Mouse (Mus musculus): Measurements from ENCODE around the gene Tcn2. TPM values are rescaled to one million over a fixed set of nuclear protein-coding genes. Genes with fewer than 3 reads are reported as not detected.

Gene Tcn2
- total and polyA plus RNA-seq, 3 experiments = 1.3 to 8.6 (median 2.5) TPM

GRCm38 (mm10) chr11:3963155-3963554, 31.2 kb upstream of the Tcn2 start:
- in situ Hi-C loops (cut with MboI; ENCODE audit: low pct_ligation_motif_present, low pct_unique_long_range_greater_than_20kb, low sequenced_read_pairs) (no loop called here), dilution Hi-C loops (cut with MboI; ENCODE audit: extremely low pct_ligation_motif_present, extremely low pct_unique_long_range_greater_than_20kb, low sequenced_read_pairs) (no loop called here)
- TF ChIP-seq POLR2AphosphoS2 (IDR thresholded peaks at IDR 0.05; ENCODE audit: low read depth, low read length) (no peak), ELF1 (IDR thresholded peaks at IDR 0.05; ENCODE audit: low read depth, low read length) (no peak), TCF12 (IDR thresholded peaks at IDR 0.05; ENCODE audit: low read depth, low read length) (no peak), CTCF (conservative IDR thresholded peaks at IDR 0.05 in 1 of 2, IDR thresholded peaks at IDR 0.05 in 1 of 2; ENCODE audit: low read depth in 2 of 2, low read length in 2 of 2) (no peak), E2F4 (IDR thresholded peaks at IDR 0.05; ENCODE audit: insufficient replicate concordance, low read depth, low read length) (no peak), ZMIZ1 (IDR thresholded peaks at IDR 0.05; ENCODE audit: low read depth, low read length) (no peak), ZC3H11A (IDR thresholded peaks at IDR 0.05; ENCODE audit: low read depth, low read length) (no peak), MYC (IDR thresholded peaks at IDR 0.05; ENCODE audit: low read depth, low read length) (no peak), USF2 (conservative IDR thresholded peaks at IDR 0.05; ENCODE audit: low read depth, low read length) (no peak), IRF4 (IDR thresholded peaks at IDR 0.05; ENCODE audit: low read depth, low read length) (no peak), MAX (IDR thresholded peaks at IDR 0.05; ENCODE audit: low read length) (no peak)

GRCm38 (mm10) chr11:3961761-3962160, 29.8 kb upstream of the Tcn2 start:
- H3K79me2 ChIP-seq (replicated peaks; ENCODE audit: control insufficient read depth, extremely low read depth, insufficient read depth, poor library complexity, severe bottlenecking) = peaks cover 28% of the 10 kb centered on the region
- H3K4me1 ChIP-seq (ENCODE audit: control insufficient read depth in 1 of 2, insufficient read depth in 2 of 2) = peaks cover 11 to 18% of the 10 kb centered on the region in 2 experiments
- H3K9ac ChIP-seq (ENCODE audit: insufficient read depth, low read depth) = no peak overlapping the region
- TF ChIP-seq PAX5 (IDR thresholded peaks at IDR 0.05; ENCODE audit: low read length) (no peak), POLR2A (IDR thresholded peaks at IDR 0.05; ENCODE audit: low read depth, low read length) (no peak), JUND (conservative IDR thresholded peaks at IDR 0.05; ENCODE audit: low read depth, low read length) (no peak), CTCF (conservative IDR thresholded peaks at IDR 0.05 in 1 of 2, IDR thresholded peaks at IDR 0.05 in 1 of 2; ENCODE audit: low read depth in 2 of 2, low read length in 2 of 2) (no peak), MAFK (IDR thresholded peaks at IDR 0.05; ENCODE audit: insufficient replicate concordance, low read length) (no peak), POLR2AphosphoS2 (IDR thresholded peaks at IDR 0.05; ENCODE audit: low read depth, low read length) (no peak), IRF4 (IDR thresholded peaks at IDR 0.05; ENCODE audit: low read depth, low read length) (no peak), USF1 (IDR thresholded peaks at IDR 0.05; ENCODE audit: low read depth, low read length) (no peak), ZNF384 (IDR thresholded peaks at IDR 0.05; ENCODE audit: low read depth, low read length) (no peak), SMC3 (IDR thresholded peaks at IDR 0.05; ENCODE audit: low read depth, low read length) (no peak), ETS1 (conservative IDR thresholded peaks at IDR 0.05; ENCODE audit: low read depth, low read length) (no peak), ZKSCAN1 (IDR thresholded peaks at IDR 0.05; ENCODE audit: borderline replicate concordance, low read depth, low read length) (no peak)
- peaks cover 6 to 12% of the 10 kb centered on the region in 2 experiments for H3K36me3 ChIP-seq (replicated peaks in 1 of 2; ENCODE audit: control insufficient read depth in 1 of 2, insufficient read depth in 1 of 2, low read length in 1 of 2)
- dilution Hi-C loops (cut with MboI; ENCODE audit: extremely low pct_ligation_motif_present, extremely low pct_unique_long_range_greater_than_20kb, low sequenced_read_pairs) = no loop called here
- peaks cover 28% of the 10 kb centered on the region for H3K27me3 ChIP-seq (replicated peaks)
- H3K9me3 ChIP-seq (replicated peaks; ENCODE audit: low read length) = no peaks in the 10 kb centered on the region
- H3K4me3 ChIP-seq (replicated peaks in 1 of 3; ENCODE audit: low read depth in 2 of 3, low read length in 2 of 3, poor library complexity in 1 of 3) = no peak overlapping the region
- no peak overlapping the region for H3K4me2 ChIP-seq (ENCODE audit: insufficient read depth, low read depth, poor library complexity, severe bottlenecking)
- no peak for DNase-seq (ENCODE audit: extremely low read depth)
- in situ Hi-C loops (cut with MboI; ENCODE audit: low pct_ligation_motif_present, low pct_unique_long_range_greater_than_20kb, low sequenced_read_pairs) = no loop called here
- H3K27ac ChIP-seq (ENCODE audit: insufficient read depth, low read depth) = no peak overlapping the region

More at GRCm38 (mm10) chr11:3963155-3963554, 31.2 kb upstream of the Tcn2 start:
- H3K9ac ChIP-seq (ENCODE audit: insufficient read depth, low read depth) = peak overlapping the region; percentile 74
- no peak for DNase-seq (ENCODE audit: extremely low read depth)
- H3K27ac ChIP-seq (ENCODE audit: insufficient read depth, low read depth) = no peak overlapping the region
- peaks cover 11 to 23% of the 10 kb centered on the region in 2 experiments for H3K4me1 ChIP-seq (ENCODE audit: control insufficient read depth in 1 of 2, insufficient read depth in 2 of 2)
- H3K4me3 ChIP-seq (replicated peaks in 1 of 3; ENCODE audit: low read depth in 2 of 3, low read length in 2 of 3, poor library complexity in 1 of 3) = peak overlapping the region; percentile 37 to 86 (median 54)
- H3K27me3 ChIP-seq (replicated peaks) = peaks cover 18% of the 10 kb centered on the region
- H3K9me3 ChIP-seq (replicated peaks; ENCODE audit: low read length) = no peaks in the 10 kb centered on the region
- H3K36me3 ChIP-seq (replicated peaks in 1 of 2; ENCODE audit: control insufficient read depth in 1 of 2, insufficient read depth in 1 of 2, low read length in 1 of 2) = peaks cover 13 to 26% of the 10 kb centered on the region in 2 experiments
- peaks cover 42% of the 10 kb centered on the region for H3K79me2 ChIP-seq (replicated peaks; ENCODE audit: control insufficient read depth, extremely low read depth, insufficient read depth, poor library complexity, severe bottlenecking)
- peak overlapping the region; percentile 84 for H3K4me2 ChIP-seq (ENCODE audit: insufficient read depth, low read depth, poor library complexity, severe bottlenecking)

All from CH12.LX (cell line).